Mouse (Mus musculus): ENCODE results near the gene S100a14. TPM values are rescaled to one million over a fixed set of nuclear protein-coding genes. Genes with fewer than 3 reads are reported as not detected.

The S100a14 gene
- polyA plus RNA-seq, 1 experiment from 2014 or later, result not detected

DNA sequence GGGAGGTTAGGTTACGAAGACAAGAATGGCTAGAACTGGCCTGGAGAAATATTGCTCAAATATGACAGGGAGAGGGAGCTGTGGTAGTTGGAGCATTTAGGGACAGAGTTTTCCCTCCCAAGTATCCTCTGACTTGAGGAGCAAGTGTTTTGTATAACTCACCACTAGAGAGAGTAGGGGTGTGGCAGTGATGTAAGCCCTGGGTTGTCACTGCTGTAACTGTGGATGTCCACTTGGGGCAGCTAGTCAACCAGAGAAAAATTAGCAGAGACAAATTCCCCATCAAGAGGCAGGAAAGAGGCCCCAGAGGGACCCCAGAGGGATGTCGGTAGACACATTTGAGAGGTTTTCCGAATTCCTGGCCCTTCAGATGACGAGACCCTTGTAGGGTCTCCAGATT lies 1.2 kb upstream of the S100a14 start:
- Histone ChIP-seq H3K4me3 (replicated peaks) (no peak overlapping the region), H3K36me3 (no peaks in the 10 kb centered on the region), H3K27ac (no peak overlapping the region), H3K9ac (no peak overlapping the region), H3K4me2 (no peak overlapping the region), H3K9me3 (replicated peaks) (no peaks in the 10 kb centered on the region), H3K4me1 (replicated peaks) (no peaks in the 10 kb centered on the region), H3K27me3 (no peaks in the 10 kb centered on the region)
- DNase-seq (no peak), ATAC-seq (ENCODE audit: low read depth) (no peak)
- WGBS (ENCODE audit: insufficient replicate concordance), result 42% methylated on average over 4 of the region's 4 CpGs

GRCm38 (mm10) chr3:90526076-90526475 lies 580 bp upstream of the S100a14 start:
- Histone ChIP-seq H3K36me3 (no peaks in the 10 kb centered on the region), H3K4me2 (no peak overlapping the region), H3K4me3 (replicated peaks) (no peak overlapping the region), H3K27me3 (no peaks in the 10 kb centered on the region), H3K9me3 (replicated peaks) (no peaks in the 10 kb centered on the region), H3K4me1 (replicated peaks) (no peaks in the 10 kb centered on the region), H3K27ac (no peak overlapping the region), H3K9ac (no peak overlapping the region)
- DNase-seq (no peak), ATAC-seq (ENCODE audit: low read depth) (no peak)
- 56% methylated on average over 2 of the region's 2 CpGs for WGBS (ENCODE audit: insufficient replicate concordance)

- no peaks in the 10 kb centered on the region for H3K36me3 ChIP-seq
- H3K9me3 ChIP-seq (replicated peaks), result no peaks in the 10 kb centered on the region
- ATAC-seq (ENCODE audit: low read depth), result no peak
- DNase-seq, result no peak
- H3K4me3 ChIP-seq (replicated peaks), result no peak overlapping the region
- H3K4me2 ChIP-seq, result no peak overlapping the region
- no peaks in the 10 kb centered on the region for H3K4me1 ChIP-seq (replicated peaks)
- WGBS (ENCODE audit: insufficient replicate concordance), result 65% methylated on average over 7 of the region's 7 CpGs
- no peaks in the 10 kb centered on the region for H3K27me3 ChIP-seq
- H3K9ac ChIP-seq, result no peak overlapping the region
- H3K27ac ChIP-seq, result no peak overlapping the region
These were observed 726 bp downstream of the S100a14 start for GRCm38 (mm10) chr3:90527291-90527873.

- 56% methylated on average over 5 of the region's 5 CpGs for WGBS (ENCODE audit: insufficient replicate concordance)
- H3K9me3 ChIP-seq (replicated peaks), result no peaks in the 10 kb centered on the region
- no peaks in the 10 kb centered on the region for H3K4me1 ChIP-seq (replicated peaks)
- H3K9ac ChIP-seq, result no peak overlapping the region
- H3K27me3 ChIP-seq, result no peaks in the 10 kb centered on the region
- ATAC-seq (ENCODE audit: low read depth) (no peak), DNase-seq (no peak)
- no peak overlapping the region for H3K27ac ChIP-seq
- H3K4me3 ChIP-seq (replicated peaks), result no peak overlapping the region
- H3K4me2 ChIP-seq, result no peak overlapping the region
- no peaks in the 10 kb centered on the region for H3K36me3 ChIP-seq
These were observed 5.1 kb downstream of the S100a14 start for GRCm38 (mm10) chr3:90531713-90532112.

DNA sequence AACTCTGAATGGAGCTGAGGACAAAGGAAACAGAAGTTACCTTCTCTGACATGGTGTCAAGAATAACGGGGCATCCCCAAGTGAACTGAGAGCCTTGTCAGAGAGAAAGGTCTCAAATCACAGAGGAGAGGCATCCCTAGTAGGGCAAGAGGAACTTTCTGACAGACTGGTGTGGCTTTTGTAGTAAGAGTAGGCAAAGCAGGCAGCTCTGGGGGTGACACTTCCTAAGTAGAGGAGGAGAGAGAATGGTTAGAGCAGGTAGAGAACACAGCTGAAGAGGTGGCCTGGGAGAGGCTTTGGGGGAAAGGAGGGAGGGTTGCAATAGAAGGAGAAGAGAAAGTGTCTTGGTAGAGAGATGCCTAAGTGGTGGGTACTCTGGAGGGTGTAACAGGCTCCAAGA lies 8.8 kb downstream of the S100a14 start:
- H3K4me2 ChIP-seq, result no peak overlapping the region
- no peak overlapping the region for H3K27ac ChIP-seq
- no peak overlapping the region for H3K9ac ChIP-seq
- H3K36me3 ChIP-seq, result no peaks in the 10 kb centered on the region
- no peaks in the 10 kb centered on the region for H3K9me3 ChIP-seq (replicated peaks)
- no peaks in the 10 kb centered on the region for H3K4me1 ChIP-seq (replicated peaks)
- H3K27me3 ChIP-seq, result no peaks in the 10 kb centered on the region
- H3K4me3 ChIP-seq (replicated peaks), result no peak overlapping the region
- no peak for DNase-seq
- WGBS (ENCODE audit: insufficient replicate concordance), result 29% methylated on average over 1 of the region's 1 CpGs
- no peak for ATAC-seq (ENCODE audit: low read depth)

GRCm38 (mm10) chr3:90537141-90537904 lies 10.7 kb downstream of the S100a14 start, which contains the start of gene S100a16:
Gene S100a16, plus strand, starts transcription at chr3:90537254.
- Histone ChIP-seq H3K9me3 (replicated peaks) (no peaks in the 10 kb centered on the region), H3K4me2 (peak within 1 kb of the TSS; percentile 46), H3K9ac (peak within 1 kb of the TSS; percentile 33; the same call in 1 of the 2 replicates), H3K4me3 (replicated peaks) (peak within 1 kb of the TSS; percentile 36), H3K27ac (no peak within 1 kb of the TSS; the same call in 1 of the 2 replicates), H3K27me3 (no peaks in the 10 kb centered on the region), H3K4me1 (replicated peaks) (no peaks in the 10 kb centered on the region), H3K36me3 (no peaks in the 10 kb centered on the region)
- ATAC-seq (ENCODE audit: low read depth), result peak; percentile 73
- DNase-seq, result no peak
- WGBS (ENCODE audit: insufficient replicate concordance), result 45% methylated on average over 10 of the region's 10 CpGs

DNA sequence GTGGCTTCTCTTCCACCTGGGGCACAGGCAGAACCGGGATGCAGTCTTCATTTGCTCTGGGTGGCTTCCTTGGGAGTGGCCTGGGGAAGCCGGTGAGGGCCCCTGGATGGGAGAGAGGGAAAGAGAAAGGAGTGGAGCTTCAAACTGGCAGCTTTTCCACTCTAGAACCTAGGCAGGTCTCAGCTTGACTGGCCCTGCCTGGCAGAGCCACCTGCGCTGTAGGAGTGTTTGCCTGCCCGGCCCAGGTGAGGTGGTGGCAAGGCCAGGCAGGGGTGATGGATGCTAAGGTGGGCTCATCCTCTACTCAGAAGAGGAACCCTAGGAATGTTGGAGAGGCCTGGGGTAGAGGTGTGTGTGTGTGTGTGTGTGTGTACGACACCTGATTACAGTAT lies 11.2 kb downstream of the S100a14 start:
- peak overlapping the region; percentile 36 for H3K4me3 ChIP-seq (replicated peaks)
- 54% methylated on average over 5 of the region's 5 CpGs for WGBS (ENCODE audit: insufficient replicate concordance)
- no peaks in the 10 kb centered on the region for H3K27me3 ChIP-seq
- no peak overlapping the region for H3K27ac ChIP-seq
- ATAC-seq (ENCODE audit: low read depth) (no peak; the same call in 1 of the 2 replicates), DNase-seq (no peak)
- H3K36me3 ChIP-seq, result no peaks in the 10 kb centered on the region
- peak overlapping the region; percentile 46 for H3K4me2 ChIP-seq
- no peaks in the 10 kb centered on the region for H3K4me1 ChIP-seq (replicated peaks)
- H3K9ac ChIP-seq, result peak overlapping the region; percentile 33; the same call in 1 of the 2 replicates
- H3K9me3 ChIP-seq (replicated peaks), result no peaks in the 10 kb centered on the region

DNA sequence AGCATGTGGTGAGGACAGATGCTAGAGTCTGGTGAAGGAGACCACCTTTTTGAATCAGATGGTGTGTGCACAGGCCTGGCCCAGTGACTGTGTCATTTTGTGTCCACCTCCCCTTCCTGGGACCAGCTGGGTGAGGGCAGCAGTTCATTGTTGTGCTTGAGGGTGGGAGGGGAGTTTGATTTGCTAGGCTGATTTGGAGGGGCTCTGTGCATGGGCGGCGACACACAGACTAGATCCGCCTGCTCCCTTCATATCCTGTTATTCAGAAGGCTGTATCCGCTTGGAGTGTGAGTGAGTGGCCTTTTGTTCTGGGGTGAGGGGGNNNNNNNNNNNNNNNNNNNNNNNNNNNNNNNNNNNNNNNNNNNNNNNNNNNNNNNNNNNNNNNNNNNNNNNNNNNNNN lies 14.2 kb downstream of the S100a14 start:
- Histone ChIP-seq H3K4me2 (no peak overlapping the region), H3K9ac (no peak overlapping the region), H3K36me3 (no peaks in the 10 kb centered on the region), H3K4me3 (replicated peaks) (no peak overlapping the region), H3K27me3 (no peaks in the 10 kb centered on the region), H3K27ac (no peak overlapping the region), H3K4me1 (replicated peaks) (no peaks in the 10 kb centered on the region), H3K9me3 (replicated peaks) (no peaks in the 10 kb centered on the region)
- WGBS (ENCODE audit: insufficient replicate concordance), result 76% methylated on average over 4 of the region's 4 CpGs
- no peak for ATAC-seq (ENCODE audit: low read depth)
- no peak for DNase-seq

- H3K9me3 ChIP-seq (replicated peaks), result no peaks in the 10 kb centered on the region
- no peak overlapping the region for H3K9ac ChIP-seq
- no peaks in the 10 kb centered on the region for H3K36me3 ChIP-seq
- no peak for ATAC-seq (ENCODE audit: low read depth)
- no peaks in the 10 kb centered on the region for H3K4me1 ChIP-seq (replicated peaks)
- no peaks in the 10 kb centered on the region for H3K27me3 ChIP-seq
- DNase-seq, result no peak
- no peak overlapping the region for H3K4me3 ChIP-seq (replicated peaks)
- H3K4me2 ChIP-seq, result no peak overlapping the region
- 53% methylated on average over 5 of the region's 5 CpGs for WGBS (ENCODE audit: insufficient replicate concordance)
- H3K27ac ChIP-seq, result no peak overlapping the region
These were observed 23.2 kb downstream of the S100a14 start for GRCm38 (mm10) chr3:90549676-90550420.

GRCm38 (mm10) chr3:90550421-90550790 lies 23.8 kb downstream of the S100a14 start:
- no peak overlapping the region for H3K27ac ChIP-seq
- no peaks in the 10 kb centered on the region for H3K9me3 ChIP-seq (replicated peaks)
- H3K36me3 ChIP-seq, result no peaks in the 10 kb centered on the region
- WGBS (ENCODE audit: insufficient replicate concordance), result 71% methylated on average over 2 of the region's 2 CpGs
- no peak for ATAC-seq (ENCODE audit: low read depth)
- H3K4me1 ChIP-seq (replicated peaks), result no peaks in the 10 kb centered on the region
- H3K4me3 ChIP-seq (replicated peaks), result no peak overlapping the region
- H3K27me3 ChIP-seq, result no peaks in the 10 kb centered on the region
- no peak overlapping the region for H3K4me2 ChIP-seq
- H3K9ac ChIP-seq, result no peak overlapping the region
- DNase-seq, result no peak

DNA sequence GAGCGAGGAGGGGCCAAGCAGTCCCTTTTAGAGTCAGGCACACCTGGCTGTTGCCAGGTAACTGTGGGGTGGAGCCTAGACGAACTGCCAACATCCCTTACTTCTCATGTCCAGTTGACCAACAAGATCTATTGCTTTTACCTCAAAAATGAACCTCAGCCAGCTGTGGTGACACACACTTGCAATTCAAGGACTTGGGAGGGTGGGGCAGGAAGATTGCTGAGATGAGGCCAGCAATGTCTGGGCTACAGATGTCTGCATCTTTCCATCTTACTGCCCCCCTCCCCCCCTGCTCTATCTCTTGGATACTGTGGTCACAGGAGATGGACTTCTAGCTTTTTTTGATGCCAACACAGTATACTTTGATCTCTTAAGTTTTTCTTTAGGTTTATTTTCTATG lies 25.6 kb downstream of the S100a14 start:
- Histone ChIP-seq H3K36me3 (no peaks in the 10 kb centered on the region), H3K4me2 (no peak overlapping the region), H3K9me3 (replicated peaks) (no peaks in the 10 kb centered on the region), H3K27me3 (no peaks in the 10 kb centered on the region), H3K9ac (no peak overlapping the region), H3K27ac (no peak overlapping the region), H3K4me1 (replicated peaks) (no peaks in the 10 kb centered on the region), H3K4me3 (replicated peaks) (no peak overlapping the region)
- no peak for ATAC-seq (ENCODE audit: low read depth)
- 54% methylated on average over 2 of the region's 2 CpGs for whole genome bisulfite sequencing (ENCODE audit: insufficient replicate concordance)
- DNase-seq, result no peak
